Mouse (Mus musculus): Measurements from ENCODE around the gene Ppp4c. TPM values are rescaled to one million over a fixed set of nuclear protein-coding genes. Genes with fewer than 3 reads are reported as not detected.

Gene Ppp4c
- polyA plus RNA-seq, 1 experiment from 2014 or later = 325 TPM

DNA sequence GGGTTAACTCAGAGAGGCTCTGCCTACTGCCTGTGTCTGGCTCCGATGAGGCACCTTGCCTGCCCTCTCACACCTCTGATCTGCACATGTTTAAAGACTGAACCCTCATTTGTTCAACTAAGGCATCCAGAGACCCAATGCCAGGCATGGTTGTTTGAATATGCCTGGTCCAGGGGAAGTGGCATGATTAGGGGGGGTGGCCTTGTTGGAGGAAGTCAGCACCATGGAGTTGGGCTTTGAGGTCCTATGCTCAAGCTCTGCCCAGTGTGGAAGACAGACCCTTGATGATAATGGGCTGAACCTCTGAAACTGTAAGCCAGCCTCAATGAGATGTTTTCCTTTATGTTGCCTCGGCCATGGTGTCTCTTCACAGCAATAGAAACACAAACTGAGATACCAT, 18.9 kb downstream of the Ppp4c start:
- Histone ChIP-seq H3K9me3 (no peaks in the 10 kb centered on the region), H3K27me3 (ENCODE audit: insufficient read depth, poor library complexity, severe bottlenecking) (no peaks in the 10 kb centered on the region), H3K27ac (no peak overlapping the region), H3K4me1 (peaks cover 31% of the 10 kb centered on the region), H3K36me3 (peaks cover 48% of the 10 kb centered on the region), H3K4me3 (no peak overlapping the region)
- WGBS = 82% methylated on average over 2 of the region's 2 CpGs
- no peak for DNase-seq (ENCODE audit: low spot score)

GRCm38 (mm10) chr7:126770784-126771183, 21.5 kb downstream of the Ppp4c start:
- H3K4me3 ChIP-seq = no peak overlapping the region

GRCm38 (mm10) chr7:126767001-126767400, 25.3 kb downstream of the Ppp4c start:
- Histone ChIP-seq H3K27me3 (ENCODE audit: insufficient read depth, poor library complexity, severe bottlenecking) (no peaks in the 10 kb centered on the region), H3K36me3 (peaks cover 86% of the 10 kb centered on the region), H3K27ac (no peak overlapping the region), H3K4me1 (peaks cover 35% of the 10 kb centered on the region), H3K4me3 (no peak overlapping the region), H3K9me3 (no peaks in the 10 kb centered on the region)
- no peak for DNase-seq (ENCODE audit: low spot score)
- 85% methylated on average over 8 of the region's 8 CpGs for WGBS

More at GRCm38 (mm10) chr7:126770784-126771183, 21.5 kb downstream of the Ppp4c start:
- Histone ChIP-seq H3K9me3 (no peaks in the 10 kb centered on the region), H3K4me1 (peaks cover 6% of the 10 kb centered on the region), H3K36me3 (peaks cover 74% of the 10 kb centered on the region), H3K27me3 (ENCODE audit: insufficient read depth, poor library complexity, severe bottlenecking) (no peaks in the 10 kb centered on the region), H3K27ac (no peak overlapping the region)
- 80% methylated on average over 12 of the region's 12 CpGs for WGBS
- DNase-seq (ENCODE audit: low spot score) = no peak

DNA sequence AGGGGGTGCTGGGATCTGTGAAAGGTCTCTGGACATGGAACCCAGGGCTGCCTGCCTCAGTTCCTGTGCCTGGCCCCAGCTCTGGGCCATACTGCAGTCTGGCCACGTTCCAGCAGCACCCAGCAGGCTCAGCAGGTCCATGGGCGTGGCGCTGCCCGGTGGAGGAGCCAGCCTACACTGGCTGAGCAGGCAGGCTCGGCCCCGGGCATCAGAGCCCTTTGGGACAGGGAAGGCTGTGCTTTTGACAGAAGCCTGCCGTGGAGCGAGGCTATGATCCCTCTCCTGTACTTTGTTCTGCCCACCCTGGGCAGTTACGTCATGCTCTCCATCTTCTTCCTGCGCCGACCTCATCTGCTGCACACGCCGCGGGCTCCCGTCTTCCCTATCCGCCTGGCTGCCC, 26.1 kb downstream of the Ppp4c start, which contains the start of gene Gdpd3:
Gene Gdpd3 (plus strand): TSS at position 134 of the 400 bp plus-strand sequence.
- H3K9me3 ChIP-seq = no peaks in the 10 kb centered on the region
- H3K4me1 ChIP-seq = peaks cover 42% of the 10 kb centered on the region
- peaks cover 86% of the 10 kb centered on the region for H3K36me3 ChIP-seq
- WGBS = 90% methylated on average over 16 of the region's 16 CpGs
- DNase-seq (ENCODE audit: low spot score) = no peak
- H3K4me3 ChIP-seq = no peak within 1 kb of the TSS
- peak within 1 kb of the TSS; percentile 29; the same call in 1 of the 2 replicates for H3K27ac ChIP-seq
- H3K27me3 ChIP-seq (ENCODE audit: insufficient read depth, poor library complexity, severe bottlenecking) = no peaks in the 10 kb centered on the region

DNA sequence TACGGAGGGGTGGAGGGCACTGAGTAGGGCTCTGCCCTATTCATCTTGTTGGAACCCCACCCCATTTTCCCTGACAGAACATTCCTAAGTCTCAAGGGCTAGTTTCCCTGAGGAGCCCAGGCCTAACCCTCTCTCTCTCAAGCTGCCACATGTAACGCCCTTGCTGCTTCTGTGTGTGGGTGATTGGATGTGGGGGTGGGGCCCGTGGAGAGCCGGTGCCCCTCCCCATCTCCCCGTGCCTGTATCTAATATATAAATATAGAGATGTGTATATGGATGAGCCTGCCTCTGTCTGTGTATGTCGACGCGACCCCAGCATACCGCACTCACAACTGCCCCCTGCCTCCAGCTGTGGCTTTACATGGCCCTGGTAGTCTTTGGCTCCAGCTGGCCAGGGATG, 26.8 kb downstream of the Ppp4c start:
- Histone ChIP-seq H3K27ac (no peak overlapping the region), H3K27me3 (ENCODE audit: insufficient read depth, poor library complexity, severe bottlenecking) (no peaks in the 10 kb centered on the region), H3K4me1 (peaks cover 49% of the 10 kb centered on the region), H3K9me3 (no peaks in the 10 kb centered on the region), H3K36me3 (peaks cover 81% of the 10 kb centered on the region), H3K4me3 (no peak overlapping the region)
- DNase-seq (ENCODE audit: low spot score) = no peak
- WGBS = 81% methylated on average over 9 of the region's 9 CpGs

DNA sequence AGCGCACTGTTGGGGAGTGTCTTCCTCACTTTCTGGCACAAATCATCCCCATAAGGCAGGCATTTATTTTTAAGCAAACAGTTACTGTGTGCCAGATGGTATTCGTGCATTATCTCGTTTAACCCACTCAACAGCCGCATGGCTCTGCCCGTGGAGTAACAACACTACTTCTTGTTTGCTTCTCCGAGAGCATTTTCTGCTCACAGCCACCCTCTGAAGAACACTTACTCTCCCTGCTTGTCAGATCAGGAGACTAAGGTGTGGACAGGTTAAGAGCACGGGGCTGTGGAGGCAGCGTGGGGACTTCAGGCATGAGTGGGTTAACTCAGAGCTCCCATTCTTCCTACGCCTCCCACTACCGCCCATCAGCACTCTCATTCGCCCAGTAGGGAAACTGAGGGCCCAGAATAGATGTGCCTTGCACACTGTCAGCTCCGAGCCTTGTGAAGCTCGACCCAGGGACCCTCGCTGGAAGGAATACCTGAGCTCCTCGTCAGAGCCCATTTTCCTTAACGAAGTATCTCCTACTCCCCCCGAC, 29.8 kb downstream of the Ppp4c start:
- no peak overlapping the region for H3K4me3 ChIP-seq
- 57% methylated on average over 17 of the region's 17 CpGs for WGBS
- H3K27ac ChIP-seq = peak overlapping the region; percentile 49; the same call in 1 of the 2 replicates

GRCm38 (mm10) chr7:126761529-126762067, 30.7 kb downstream of the Ppp4c start:
- 71% methylated on average over 6 of the region's 6 CpGs for WGBS
- no peaks in the 10 kb centered on the region for H3K9me3 ChIP-seq
- H3K27ac ChIP-seq = peak overlapping the region; percentile 97
- H3K4me3 ChIP-seq = no peak overlapping the region; the same call in 1 of the 2 replicates
- H3K27me3 ChIP-seq (ENCODE audit: insufficient read depth, poor library complexity, severe bottlenecking) = no peaks in the 10 kb centered on the region
- peaks cover 42% of the 10 kb centered on the region for H3K36me3 ChIP-seq
- no peak for DNase-seq (ENCODE audit: low spot score)
- peaks cover 66% of the 10 kb centered on the region for H3K4me1 ChIP-seq

More for the DNA sequence above, 29.8 kb downstream of the Ppp4c start:
- H3K4me1 ChIP-seq = peaks cover 66% of the 10 kb centered on the region
- H3K9me3 ChIP-seq = no peaks in the 10 kb centered on the region
- DNase-seq (ENCODE audit: low spot score) = no peak
- H3K36me3 ChIP-seq = peaks cover 51% of the 10 kb centered on the region
- no peaks in the 10 kb centered on the region for H3K27me3 ChIP-seq (ENCODE audit: insufficient read depth, poor library complexity, severe bottlenecking)

DNA sequence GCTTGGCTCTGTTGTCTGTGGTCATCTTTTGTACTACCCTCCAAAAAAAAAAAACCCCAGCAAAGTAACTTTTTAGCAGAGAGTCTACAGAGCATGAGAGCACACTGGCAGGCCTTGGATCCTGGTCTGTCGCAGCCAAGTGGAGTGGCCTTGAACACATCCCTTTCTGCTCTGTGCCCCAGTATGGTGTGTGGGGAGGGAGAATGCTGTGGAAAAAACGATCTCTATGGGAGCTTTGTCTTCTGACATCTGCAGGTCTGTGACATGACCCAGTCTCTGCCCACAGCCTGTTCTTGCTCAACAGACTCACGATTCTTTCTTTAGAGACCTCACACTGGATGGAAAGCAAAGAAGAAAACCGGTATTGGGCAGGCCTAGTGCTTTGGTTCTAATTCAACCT, 31.3 kb downstream of the Ppp4c start:
- peaks cover 35% of the 10 kb centered on the region for H3K36me3 ChIP-seq
- H3K27me3 ChIP-seq (ENCODE audit: insufficient read depth, poor library complexity, severe bottlenecking) = no peaks in the 10 kb centered on the region
- no peak for DNase-seq (ENCODE audit: low spot score)
- peak overlapping the region; percentile 97 for H3K27ac ChIP-seq
- WGBS = 64% methylated on average over 4 of the region's 4 CpGs
- H3K4me3 ChIP-seq = peak overlapping the region; percentile 94
- H3K4me1 ChIP-seq = peaks cover 66% of the 10 kb centered on the region
- no peaks in the 10 kb centered on the region for H3K9me3 ChIP-seq

- peak overlapping the region; percentile 94 for H3K4me3 ChIP-seq
- H3K4me1 ChIP-seq = peaks cover 62% of the 10 kb centered on the region
- H3K27me3 ChIP-seq (ENCODE audit: insufficient read depth, poor library complexity, severe bottlenecking) = no peaks in the 10 kb centered on the region
- peak overlapping the region; percentile 97 for H3K27ac ChIP-seq
- H3K9me3 ChIP-seq = no peaks in the 10 kb centered on the region
- no peak for DNase-seq (ENCODE audit: low spot score)
- 25% methylated on average over 3 of the region's 3 CpGs for WGBS
- H3K36me3 ChIP-seq = peaks cover 30% of the 10 kb centered on the region
These were observed 31.9 kb downstream of the Ppp4c start for GRCm38 (mm10) chr7:126760391-126760802.

DNA sequence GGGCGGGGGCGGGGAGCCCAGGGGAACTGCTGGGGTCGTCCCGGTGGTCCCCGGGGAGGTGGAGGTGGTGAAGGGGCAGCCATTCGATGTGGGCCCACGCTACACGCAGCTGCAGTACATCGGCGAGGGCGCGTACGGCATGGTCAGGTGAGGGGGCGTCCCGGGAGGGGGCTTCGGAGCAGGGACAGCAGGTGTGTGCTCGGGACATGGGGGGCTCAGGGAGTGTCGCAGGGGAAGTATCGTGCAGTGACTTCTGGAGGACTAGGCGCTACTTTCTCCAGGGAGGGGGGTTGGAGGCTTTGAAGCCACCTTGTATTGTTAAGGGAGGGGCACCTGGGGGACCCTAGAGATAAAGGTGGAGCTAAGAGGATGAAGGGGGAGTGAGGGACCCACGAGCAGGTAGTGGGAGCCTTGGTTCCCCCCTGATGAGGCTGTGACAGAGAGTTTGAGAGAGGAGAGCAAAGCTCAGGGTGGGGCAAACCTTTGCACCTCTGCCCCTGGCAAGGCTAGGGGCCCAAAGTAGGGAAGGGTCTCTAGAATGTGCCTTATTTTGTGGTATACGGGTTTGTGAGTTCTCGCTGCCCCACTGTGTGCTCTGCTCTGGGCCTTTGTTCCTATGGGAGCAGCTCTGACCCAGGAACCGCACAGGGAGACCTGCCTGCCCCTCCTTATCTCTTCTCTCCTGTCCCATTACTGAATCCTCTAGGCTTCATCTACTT, 32.5 kb downstream of the Ppp4c start:
- H3K4me1 ChIP-seq = peaks cover 61% of the 10 kb centered on the region
- H3K4me3 ChIP-seq = peak overlapping the region; percentile 94
- H3K27me3 ChIP-seq (ENCODE audit: insufficient read depth, poor library complexity, severe bottlenecking) = no peaks in the 10 kb centered on the region
- no peak for DNase-seq (ENCODE audit: low spot score)
- H3K9me3 ChIP-seq = no peaks in the 10 kb centered on the region
- H3K27ac ChIP-seq = peak overlapping the region; percentile 97
- under 1% methylated on average over 22 of the region's 24 CpGs for WGBS
- H3K36me3 ChIP-seq = peaks cover 24% of the 10 kb centered on the region

DNA sequence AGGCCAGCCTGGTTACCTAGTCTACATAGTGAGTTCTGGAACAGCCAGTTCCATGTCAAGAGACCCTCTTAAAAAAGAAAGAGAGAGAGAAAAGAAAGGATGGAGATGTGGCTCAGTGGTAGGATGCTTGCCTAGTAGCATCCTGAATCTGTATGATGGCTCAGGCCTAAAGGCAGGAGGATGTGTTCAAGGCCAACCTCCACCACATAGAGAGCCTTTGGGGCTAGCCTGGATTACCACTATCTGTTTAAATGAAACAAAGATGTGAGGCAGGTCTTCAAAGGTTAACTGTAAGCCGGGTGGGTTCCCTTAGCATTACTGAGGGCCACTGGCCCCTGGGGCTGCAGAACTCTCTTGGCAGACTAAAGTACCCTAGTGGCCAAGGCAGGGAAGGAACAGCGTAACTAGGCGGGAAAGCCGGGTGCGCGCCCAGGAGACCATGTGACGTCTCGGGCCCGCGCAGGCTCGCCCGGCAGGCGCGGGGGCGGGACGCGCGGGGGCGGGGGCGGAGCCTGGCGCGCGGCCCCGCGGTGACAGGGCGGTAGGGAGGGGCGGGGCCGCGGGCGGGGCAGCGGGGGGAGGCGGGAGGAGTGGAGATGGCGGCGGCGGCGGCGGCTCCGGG, 33.1 kb downstream of the Ppp4c start, which contains the start of gene Mapk3:
Gene Mapk3 (plus strand): TSS at position 552 of the 622 bp plus-strand sequence.
- DNase-seq (ENCODE audit: low spot score) = peak; percentile 96
- peaks cover 54% of the 10 kb centered on the region for H3K4me1 ChIP-seq
- peak within 1 kb of the TSS; percentile 97 for H3K27ac ChIP-seq
- under 1% methylated on average over 34 of the region's 38 CpGs for WGBS
- H3K9me3 ChIP-seq = no peaks in the 10 kb centered on the region
- H3K4me3 ChIP-seq = peak within 1 kb of the TSS; percentile 94
- H3K27me3 ChIP-seq (ENCODE audit: insufficient read depth, poor library complexity, severe bottlenecking) = no peaks in the 10 kb centered on the region
- H3K36me3 ChIP-seq = peaks cover 17% of the 10 kb centered on the region

GRCm38 (mm10) chr7:126758539-126758938, 33.8 kb downstream of the Ppp4c start:
- H3K36me3 ChIP-seq = peaks cover 11% of the 10 kb centered on the region
- no peak for DNase-seq (ENCODE audit: low spot score)
- no peaks in the 10 kb centered on the region for H3K27me3 ChIP-seq (ENCODE audit: insufficient read depth, poor library complexity, severe bottlenecking)
- WGBS = 63% methylated on average over 7 of the region's 7 CpGs
- peaks cover 48% of the 10 kb centered on the region for H3K4me1 ChIP-seq
- H3K4me3 ChIP-seq = no peak overlapping the region
- no peaks in the 10 kb centered on the region for H3K9me3 ChIP-seq
- peak overlapping the region; percentile 97; the same call in 1 of the 2 replicates for H3K27ac ChIP-seq

- H3K4me1 ChIP-seq = peaks cover 14% of the 10 kb centered on the region
- H3K9me3 ChIP-seq = no peaks in the 10 kb centered on the region
- WGBS = under 1% methylated on average over 9 of the region's 9 CpGs
- H3K27ac ChIP-seq = peak overlapping the region; percentile 67
- H3K27me3 ChIP-seq (ENCODE audit: insufficient read depth, poor library complexity, severe bottlenecking) = no peaks in the 10 kb centered on the region
- no peaks in the 10 kb centered on the region for H3K36me3 ChIP-seq
- H3K4me3 ChIP-seq = peak overlapping the region; percentile 17
- no peak for DNase-seq (ENCODE audit: low spot score)
These were observed 37.4 kb downstream of the Ppp4c start for GRCm38 (mm10) chr7:126754866-126755265.

Measured in heart, embryonic 10.5 days (tissue).